Mouse (Mus musculus) fat pad, adult 2 months (tissue): ENCODE data around the gene Gm7945.
"Not testable (repeated sequence)": the region's sequence is repeated elsewhere in the genome, so short reads cannot be mapped to it uniquely, and the experiment has no call there.

Experiments used
- DNase-seq: peaks from one replicate; pipeline ENCODE4 v3.0.0-alpha.2; 2011; ENCODE audit warnings: low read depth, low spot score; ENCODE audit errors: extremely low read depth

The Gm7945 gene

DNA sequence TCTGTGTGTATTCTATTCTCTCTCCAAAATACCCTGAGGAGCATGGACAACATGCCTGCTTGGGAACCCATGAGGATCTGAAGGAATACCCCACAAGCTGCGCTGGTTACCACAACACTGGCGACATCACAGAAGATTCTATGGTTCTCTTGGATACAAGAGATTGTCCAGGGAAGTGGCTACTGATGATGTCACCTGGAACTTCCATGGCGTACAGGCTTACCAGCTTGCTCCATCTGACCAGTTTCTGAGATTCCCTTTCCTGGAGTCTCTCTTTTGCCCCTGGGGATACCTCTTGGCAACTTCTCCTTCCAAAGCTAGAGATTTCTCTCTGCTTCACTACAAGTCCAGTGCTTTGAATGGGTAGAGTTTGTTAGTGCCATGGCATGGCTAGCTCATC, at the start of gene Gm7945:
TSS of gene Gm7945 (minus strand) at position 101 of the 400 bp plus-strand sequence.
- not testable (repeated sequence) for DNase-seq

GRCm38 (mm10) chr14:41425393-41426075, 39.4 kb upstream of the Gm7945 start:
- DNase-seq: not testable (repeated sequence)

DNA sequence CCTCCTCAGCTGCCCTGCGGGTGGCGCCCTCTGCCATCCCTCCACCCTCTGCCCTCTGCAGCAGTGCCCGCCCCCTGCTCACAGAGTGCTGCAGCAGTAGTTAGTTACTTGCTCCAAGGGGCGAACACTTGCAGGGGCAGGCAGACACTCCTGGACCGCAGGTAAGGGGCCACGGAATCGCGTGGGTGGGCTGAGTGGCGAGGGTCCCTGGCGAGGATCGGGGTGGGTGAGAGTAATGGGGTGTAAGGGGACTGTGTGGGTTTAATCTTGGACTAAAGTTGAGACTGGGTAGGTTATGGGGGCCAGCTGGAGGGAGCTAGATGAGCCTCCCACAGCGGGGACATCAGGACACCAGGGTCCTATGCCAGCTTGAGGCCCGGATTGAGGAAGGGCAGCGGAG, 38.5 kb upstream of the Gm7945 start:
- not testable (repeated sequence) for DNase-seq

DNA sequence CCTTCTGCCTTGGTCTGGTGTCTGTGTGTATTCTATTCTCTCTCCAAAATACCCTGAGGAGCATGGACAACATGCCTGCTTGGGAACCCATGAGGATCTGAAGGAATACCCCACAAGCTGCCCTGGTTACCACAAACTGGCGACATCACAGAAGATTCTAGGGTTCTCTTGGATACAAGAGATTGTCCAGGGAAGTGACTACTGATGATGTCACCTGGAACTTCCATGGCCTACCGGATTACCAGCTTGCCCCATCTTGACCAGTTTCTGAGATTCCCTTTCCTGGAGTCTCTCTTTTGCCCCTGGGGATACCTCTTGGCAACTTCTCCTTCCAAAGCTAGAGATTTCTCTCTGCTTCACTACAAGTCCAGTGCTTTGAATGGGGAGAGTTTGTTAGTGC, 22.0 kb upstream of the Gm7945 start, which contains the start of gene Gm6482:
TSS of gene Gm6482 (minus strand) at position 101 of the 400 bp plus-strand sequence.
- DNase-seq: not testable (repeated sequence)

GRCm38 (mm10) chr14:41348309-41348708, 37.9 kb downstream of the Gm7945 start, which contains the start of gene Gm5798:
Gm5798 (plus strand) TSS chr14:41348609.
- not testable (repeated sequence) for DNase-seq
